Mouse (Mus musculus) spleen, postnatal 0 days (tissue): ENCODE data around the gene Kif28. TPM values are rescaled to one million over a fixed set of nuclear protein-coding genes. Genes with fewer than 3 reads are reported as not detected.

Experiments
- polyA plus RNA-seq: library from polyadenylated mRNA; unstranded; fragments of >200 nt; fragmentation: Nextera tagmentation; extraction: Ambion mirVana; gene quantifications from 2 replicates; pipeline ENCODE4 v1.2.1, GENCODE M21; 2015

The Kif28 gene
- polyA plus RNA-seq = not detected in 2 replicates

GRCm38 (mm10) chr1:179745171-179745570, at the start of gene Kif28:
TSS of gene Kif28 (minus strand) at chr1:179745271.

GRCm38 (mm10) chr1:179668013-179668805, 76.9 kb downstream of the Kif28 start, which contains the start of gene Sccpdh:
TSS of gene Sccpdh (plus strand) at chr1:179668210.

Other genes starting within 250 kb of the Kif28 start
- gene Smyd3, start 227.2 kb downstream of the Kif28 start, polyA plus RNA-seq = 10.1 and 11.7 TPM in 2 replicates
- gene Tfb2m, start 199.0 kb downstream of the Kif28 start, polyA plus RNA-seq = 18.7 and 19.9 TPM in 2 replicates
- gene Cnst, start 198.9 kb downstream of the Kif28 start, polyA plus RNA-seq = 9.7 and 10.5 TPM in 2 replicates
- 14.0 and 19.5 TPM in 2 replicates for gene Sccpdh, start 77.1 kb downstream of the Kif28 start, polyA plus RNA-seq
- gene Gm10518, start 58.1 kb upstream of the Kif28 start, polyA plus RNA-seq = 0.14 and 0.16 TPM in 2 replicates
- 25.1 and 27.5 TPM in 2 replicates for gene Ahctf1, start 58.4 kb upstream of the Kif28 start, polyA plus RNA-seq
- gene Cdc42bpa, start 215.2 kb upstream of the Kif28 start, polyA plus RNA-seq = 13.5 and 14.7 TPM in 2 replicates